Mouse (Mus musculus): ENCODE measurements at regions not wholly inside any gene's neighbourhood (a gene's known extent, or its start where the extent isn't known, plus 50 kb on each side); places are given as distances from the start of the nearest gene placed in this dataset.
A peak's percentile ranks its signal among the peaks of the same experiment; 100 is the strongest.

- no peak overlapping the region for H3K27ac ChIP-seq (replicated peaks; ENCODE audit: low read depth, low read length)
- peaks cover 11% of the 10 kb centered on the region for H3K4me1 ChIP-seq (ENCODE audit: control insufficient read depth, insufficient read depth, insufficient read length, low read length)
- no peak overlapping the region for H3K4me3 ChIP-seq (ENCODE audit: insufficient read depth, low read depth, low read length)
Observed at GRCm38 (mm10) chr15:67048621-67049020, 547.9 kb upstream of the Lrrc6 start.

GRCm38 (mm10) chr15:67048148-67048547 lies 547.4 kb upstream of the Lrrc6 start:
- H3K4me1 ChIP-seq (ENCODE audit: control insufficient read depth, insufficient read depth, insufficient read length, low read length), result peaks cover 11% of the 10 kb centered on the region
- no peak overlapping the region for H3K4me3 ChIP-seq (ENCODE audit: insufficient read depth, low read depth, low read length)
- H3K27ac ChIP-seq (replicated peaks; ENCODE audit: low read depth, low read length), result no peak overlapping the region

GRCm38 (mm10) chr15:67045920-67046804 lies 545.5 kb upstream of the Lrrc6 start:
- no peak overlapping the region for H3K4me3 ChIP-seq (ENCODE audit: insufficient read depth, low read depth, low read length)
- H3K4me1 ChIP-seq (ENCODE audit: control insufficient read depth, insufficient read depth, insufficient read length, low read length), result peaks cover 13% of the 10 kb centered on the region
- no peak overlapping the region for H3K27ac ChIP-seq (replicated peaks; ENCODE audit: low read depth, low read length)

- no peak overlapping the region for H3K4me3 ChIP-seq (ENCODE audit: insufficient read depth, low read depth, low read length)
- peaks cover 13% of the 10 kb centered on the region for H3K4me1 ChIP-seq (ENCODE audit: control insufficient read depth, insufficient read depth, insufficient read length, low read length)
- H3K27ac ChIP-seq (replicated peaks; ENCODE audit: low read depth, low read length), result no peak overlapping the region
Observed at GRCm38 (mm10) chr15:67045329-67045728, 544.6 kb upstream of the Lrrc6 start.

- Histone ChIP-seq H3K4me1 (ENCODE audit: control insufficient read depth, insufficient read depth, insufficient read length, low read length) (peaks cover 16% of the 10 kb centered on the region), H3K27ac (replicated peaks; ENCODE audit: low read depth, low read length) (no peak overlapping the region), H3K4me3 (ENCODE audit: insufficient read depth, low read depth, low read length) (no peak overlapping the region)
Observed at GRCm38 (mm10) chr15:67044806-67045205, 544.1 kb upstream of the Lrrc6 start.

- Histone ChIP-seq H3K27ac (replicated peaks; ENCODE audit: low read depth, low read length) (no peak overlapping the region), H3K4me3 (ENCODE audit: insufficient read depth, low read depth, low read length) (no peak overlapping the region), H3K4me1 (ENCODE audit: control insufficient read depth, insufficient read depth, insufficient read length, low read length) (peaks cover 9% of the 10 kb centered on the region)
Observed at GRCm38 (mm10) chr15:67042131-67042530, 541.4 kb upstream of the Lrrc6 start.

- H3K4me1 ChIP-seq (ENCODE audit: control insufficient read depth, insufficient read depth, insufficient read length, low read length), result peaks cover 9% of the 10 kb centered on the region
- H3K27ac ChIP-seq (replicated peaks; ENCODE audit: low read depth, low read length), result no peak overlapping the region; the same call in 1 of the 2 replicates
- H3K4me3 ChIP-seq (ENCODE audit: insufficient read depth, low read depth, low read length), result peak overlapping the region; percentile 91; the same call in 1 of the 2 replicates
Observed at GRCm38 (mm10) chr15:67040229-67040628, 539.5 kb upstream of the Lrrc6 start.

GRCm38 (mm10) chr15:67039421-67039907 lies 538.8 kb upstream of the Lrrc6 start:
- H3K4me3 ChIP-seq (ENCODE audit: insufficient read depth, low read depth, low read length), result peak overlapping the region; percentile 91
- H3K27ac ChIP-seq (replicated peaks; ENCODE audit: low read depth, low read length), result peak overlapping the region; percentile 59; the same call in 1 of the 2 replicates

GRCm38 (mm10) chr15:67037647-67038046 lies 536.9 kb upstream of the Lrrc6 start:
- peaks cover 5% of the 10 kb centered on the region for H3K4me1 ChIP-seq (ENCODE audit: control insufficient read depth, insufficient read depth, insufficient read length, low read length)
- no peak overlapping the region for H3K4me3 ChIP-seq (ENCODE audit: insufficient read depth, low read depth, low read length)
- H3K27ac ChIP-seq (replicated peaks; ENCODE audit: low read depth, low read length), result no peak overlapping the region

More at GRCm38 (mm10) chr15:67039421-67039907, 538.8 kb upstream of the Lrrc6 start:
- peaks cover 5% of the 10 kb centered on the region for H3K4me1 ChIP-seq (ENCODE audit: control insufficient read depth, insufficient read depth, insufficient read length, low read length)

GRCm38 (mm10) chr15:67036341-67036740 lies 535.6 kb upstream of the Lrrc6 start:
- Histone ChIP-seq H3K4me1 (ENCODE audit: control insufficient read depth, insufficient read depth, insufficient read length, low read length) (peaks cover 3% of the 10 kb centered on the region), H3K4me3 (ENCODE audit: insufficient read depth, low read depth, low read length) (no peak overlapping the region), H3K27ac (replicated peaks; ENCODE audit: low read depth, low read length) (no peak overlapping the region)

- no peak overlapping the region for H3K27ac ChIP-seq (replicated peaks; ENCODE audit: low read depth, low read length)
- no peak overlapping the region for H3K4me3 ChIP-seq (ENCODE audit: insufficient read depth, low read depth, low read length)
- H3K4me1 ChIP-seq (ENCODE audit: control insufficient read depth, insufficient read depth, insufficient read length, low read length), result no peaks in the 10 kb centered on the region; the same call in 1 of the 2 replicates
Observed at GRCm38 (mm10) chr15:67033936-67034335, 533.2 kb upstream of the Lrrc6 start.

- no peaks in the 10 kb centered on the region for H3K4me1 ChIP-seq (ENCODE audit: control insufficient read depth, insufficient read depth, insufficient read length, low read length)
- H3K4me3 ChIP-seq (ENCODE audit: insufficient read depth, low read depth, low read length), result no peak overlapping the region
- H3K27ac ChIP-seq (replicated peaks; ENCODE audit: low read depth, low read length), result no peak overlapping the region
Observed at GRCm38 (mm10) chr15:67031866-67032526, 531.3 kb upstream of the Lrrc6 start.

GRCm38 (mm10) chr15:67030975-67031374 lies 530.3 kb upstream of the Lrrc6 start:
- Histone ChIP-seq H3K27ac (replicated peaks; ENCODE audit: low read depth, low read length) (no peak overlapping the region), H3K4me1 (ENCODE audit: control insufficient read depth, insufficient read depth, insufficient read length, low read length) (no peaks in the 10 kb centered on the region), H3K4me3 (ENCODE audit: insufficient read depth, low read depth, low read length) (no peak overlapping the region)

- no peak overlapping the region for H3K4me3 ChIP-seq (ENCODE audit: insufficient read depth, low read depth, low read length)
- H3K4me1 ChIP-seq (ENCODE audit: control insufficient read depth, insufficient read depth, insufficient read length, low read length), result no peaks in the 10 kb centered on the region
- H3K27ac ChIP-seq (replicated peaks; ENCODE audit: low read depth, low read length), result no peak overlapping the region
Observed at GRCm38 (mm10) chr15:67028161-67028560, 527.5 kb upstream of the Lrrc6 start.

GRCm38 (mm10) chr15:67027751-67028150 lies 527.0 kb upstream of the Lrrc6 start:
- Histone ChIP-seq H3K4me3 (ENCODE audit: insufficient read depth, low read depth, low read length) (no peak overlapping the region), H3K4me1 (ENCODE audit: control insufficient read depth, insufficient read depth, insufficient read length, low read length) (no peaks in the 10 kb centered on the region), H3K27ac (replicated peaks; ENCODE audit: low read depth, low read length) (no peak overlapping the region)

Data from brown adipose tissue, adult 24 weeks (tissue).